Mouse (Mus musculus) embryonic fibroblast, embryonic 13.5 days (primary cell): Measurements from ENCODE around the gene Ptges3.

Source experiments
- CTCF ChIP-seq: IDR thresholded peaks from 2 replicates; pipeline ENCODE4 v1.5.1; 2011; ENCODE audit warnings: mild to moderate bottlenecking, control low read depth, low read length, moderate library complexity, borderline replicate concordance; ENCODE audit not compliant: insufficient read depth
- POLR2A ChIP-seq: IDR thresholded peaks from 2 replicates; pipeline ENCODE4 v1.6.1; 2011; ENCODE audit warnings: low read depth, mild to moderate bottlenecking, control low read depth, low read length, moderate library complexity

DNA sequence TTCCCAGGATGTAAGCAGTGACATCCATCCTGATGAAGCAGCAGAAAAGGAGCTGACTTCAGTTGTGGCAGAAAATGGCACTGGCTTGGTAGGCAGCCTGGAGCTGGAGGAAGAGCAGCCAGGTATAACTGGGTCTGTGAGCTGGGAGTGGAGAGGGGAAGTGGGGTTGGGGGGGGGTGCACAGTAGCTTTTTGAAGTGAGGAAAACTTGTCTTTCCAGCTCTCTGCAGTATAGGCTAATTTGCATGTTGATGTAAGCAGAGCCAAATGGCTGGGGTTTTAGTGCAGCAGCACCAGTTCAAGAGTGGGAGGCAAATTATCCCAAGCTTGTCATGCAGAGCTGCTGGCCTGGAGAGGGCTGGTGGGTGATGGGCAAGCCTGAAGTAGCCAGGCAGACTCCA lies 52.5 kb downstream of the Ptges3 start:
- TF ChIP-seq POLR2A, result no peak
- TF ChIP-seq CTCF, result no peak
